Mouse (Mus musculus): ENCODE measurements at regions not wholly inside any gene's neighbourhood (a gene's known extent, or its start where the extent isn't known, plus 50 kb on each side); places are given as distances from the start of the nearest gene placed in this dataset.

DNA sequence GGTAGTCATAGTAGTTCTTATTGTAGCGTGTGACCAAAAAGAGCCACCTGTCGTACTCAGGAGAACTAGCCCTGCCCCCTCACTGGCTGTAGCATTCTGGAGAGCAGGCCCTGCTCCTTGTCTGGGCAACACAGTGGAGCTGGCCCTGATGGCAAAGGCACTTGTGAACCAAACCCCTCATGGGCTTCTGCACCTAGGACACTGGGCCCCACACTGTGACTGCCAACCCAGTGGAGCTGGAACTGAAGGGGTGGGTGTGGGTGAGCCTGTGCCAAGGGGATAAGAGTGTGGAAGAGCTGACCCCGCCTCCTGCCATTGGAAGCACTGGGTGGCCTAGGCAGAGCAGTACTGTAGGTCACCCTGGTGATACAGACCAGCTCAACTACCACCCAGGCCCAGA lies 268.0 kb upstream of the Nt5e start:
- TF ChIP-seq CTCF (IDR thresholded peaks at IDR 0.05; ENCODE audit: low read depth, low read length) (no peak), TAL1 (conservative IDR thresholded peaks at IDR 0.05; ENCODE audit: low read depth, low read length) (no peak)
